Mouse (Mus musculus) liver, postnatal 0 days (tissue): ENCODE measurements around the gene Lin37. TPM values are rescaled to one million over a fixed set of nuclear protein-coding genes. Genes with fewer than 3 reads are reported as not detected.
A peak's percentile ranks its signal among the peaks of the same experiment; 100 is the strongest.

Source experiments
- ATAC-seq: fragments of 200-750 bp; cut with Nextera tagmentation; 2 replicates; pipeline ENCODE4 v1.8.0; 2017; ENCODE audit warnings: mild to moderate bottlenecking, moderate library complexity
- DNase-seq: peaks from one replicate; pipeline ENCODE4 v3.0.0-alpha.2; 2016
- H3K27ac ChIP-seq: fragments of 300-500 bp; sonication (generic); 2 replicates; pipeline ENCODE4 v1.5.1; 2014; ENCODE audit warnings: antibody characterized with exemption, moderate library complexity, mild to moderate bottlenecking, low read depth
- H3K27me3 ChIP-seq: fragments of 300-500 bp; sonication (generic); 2 replicates; pipeline ENCODE4 v1.6.1; 2014; ENCODE audit warnings: low read length, control low read depth, mixed read lengths; ENCODE audit not compliant: insufficient read depth
- H3K36me3 ChIP-seq: fragments of 300-500 bp; sonication (generic); replicated peaks from 2 replicates; pipeline ENCODE4 v1.6.1; 2014; ENCODE audit warnings: mild to moderate bottlenecking, control low read depth, low read length, moderate library complexity, mixed read lengths; ENCODE audit not compliant: insufficient read depth
- H3K4me1 ChIP-seq: fragments of 300-500 bp; sonication (generic); 2 replicates; pipeline ENCODE4 v1.6.1; 2014; ENCODE audit warnings: antibody characterized with exemption, mild to moderate bottlenecking, control low read depth; ENCODE audit not compliant: insufficient read depth
- H3K4me2 ChIP-seq: fragments of 300-500 bp; sonication (generic); 2 replicates; pipeline ENCODE4 v1.6.1; 2014; ENCODE audit warnings: low read depth, mild to moderate bottlenecking, low read length, moderate library complexity, mixed read lengths
- H3K4me3 ChIP-seq: fragments of 300-500 bp; sonication (generic); 2 replicates; pipeline ENCODE4 v1.5.1; 2014; ENCODE audit warnings: low read depth, low read length
- H3K9ac ChIP-seq: fragments of 300-500 bp; sonication (generic); replicated peaks from 2 replicates; pipeline ENCODE4 v1.6.1; 2014; ENCODE audit warnings: mild to moderate bottlenecking, moderate library complexity
- H3K9me3 ChIP-seq: fragments of 300-500 bp; sonication (generic); 2 replicates; pipeline ENCODE4 v1.6.1; 2016; ENCODE audit warnings: mild to moderate bottlenecking, control low read depth, low read length, mixed read lengths
- CTCF ChIP-seq: sonication (generic); IDR thresholded peaks from 2 replicates; pipeline ENCODE4 v1.5.1; 2016; ENCODE audit warnings: antibody characterized with exemption, low read depth
- EP300 ChIP-seq: IDR thresholded peaks from 2 replicates; pipeline ENCODE4 v1.6.1; 2016; ENCODE audit warnings: antibody characterized with exemption, low read depth, mild to moderate bottlenecking
- WGBS: fragments of 180-500 bp; shearing (Covaris S2); extraction: QIAGEN DNeasy Blood & Tissue Kit; methylation state at CpG from one replicate; pipeline ENCODE4 v1.1.7; 2014; ENCODE audit not compliant: insufficient replicate concordance; 5-methylcytosine and 5-hydroxymethylcytosine counted together
- polyA plus RNA-seq: library from polyadenylated mRNA; unstranded; fragments of >200 nt; fragmentation: Nextera tagmentation; extraction: Ambion mirVana; gene quantifications from 2 replicates; pipeline ENCODE4 v1.2.1, GENCODE M21; 2015

The Lin37 gene
- polyA plus RNA-seq, result 16.0 and 18.9 TPM in 2 replicates

DNA sequence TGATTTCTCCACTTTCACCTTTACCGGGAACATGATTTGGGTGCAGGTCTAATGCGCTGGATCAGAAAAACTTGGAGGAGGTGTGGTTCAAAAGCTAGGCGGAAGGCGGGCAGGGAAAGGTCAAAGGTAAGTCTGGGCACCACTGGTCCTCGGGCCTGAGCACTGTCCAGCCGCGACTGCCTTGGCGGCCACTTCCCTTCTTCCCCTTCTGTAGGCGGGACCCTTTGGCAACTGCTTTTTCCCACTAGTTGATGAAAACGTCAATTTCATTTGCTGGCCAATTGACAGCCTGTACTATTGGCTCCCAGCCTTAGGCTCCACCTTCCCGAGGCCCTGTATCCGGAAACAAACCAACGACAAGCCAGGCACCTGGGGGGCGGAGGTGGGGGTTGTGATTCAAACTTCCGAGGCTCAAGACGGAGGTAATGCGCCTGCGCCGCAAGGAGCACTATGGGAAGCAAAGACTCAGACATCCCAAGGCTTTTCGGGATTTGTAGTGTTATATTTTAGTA lies at the start of gene Lin37:
Lin37 (minus strand) TSS at position 396 of the 512 bp plus-strand sequence.
- peak within 1 kb of the TSS; percentile 60 for H3K9ac ChIP-seq
- ATAC-seq (peak; percentile 80), DNase-seq (peak; percentile 92)
- no peaks in the 10 kb centered on the region for H3K9me3 ChIP-seq
- H3K4me3 ChIP-seq, result peak within 1 kb of the TSS; percentile 58
- TF ChIP-seq CTCF, result no peak
- no peak for TF ChIP-seq EP300
- WGBS, result under 1% methylated on average over 20 of the region's 20 CpGs
- H3K27me3 ChIP-seq, result no peaks in the 10 kb centered on the region
- peak within 1 kb of the TSS; percentile 55 for H3K27ac ChIP-seq
- H3K4me2 ChIP-seq, result peak within 1 kb of the TSS; percentile 80
- H3K36me3 ChIP-seq, result peaks cover 22% of the 10 kb centered on the region
- H3K4me1 ChIP-seq, result peaks cover 24% of the 10 kb centered on the region

DNA sequence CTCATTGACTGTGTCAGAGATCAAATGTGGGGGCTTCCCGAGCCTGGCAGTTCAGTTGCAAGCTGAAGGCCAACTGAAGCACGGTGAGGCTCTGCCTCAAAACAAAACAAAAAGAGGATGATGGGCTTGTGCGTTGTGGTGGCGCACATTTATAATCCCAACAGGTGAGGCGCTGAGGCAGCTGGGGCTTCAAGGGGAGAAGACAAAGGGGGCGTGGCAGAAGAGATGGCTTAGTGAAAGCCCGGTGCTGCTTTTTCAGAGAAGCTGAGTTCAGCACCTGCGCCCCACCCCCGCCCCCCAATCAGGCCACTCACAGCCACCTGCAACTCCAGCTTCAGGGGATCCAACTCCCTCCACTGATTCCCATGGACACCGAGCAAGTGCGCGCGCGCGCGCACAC lies 48.8 kb upstream of the Lin37 start:
- Histone ChIP-seq H3K4me2 (no peak overlapping the region), H3K36me3 (no peaks in the 10 kb centered on the region), H3K27ac (no peak overlapping the region), H3K9me3 (no peaks in the 10 kb centered on the region), H3K27me3 (no peaks in the 10 kb centered on the region), H3K4me1 (no peaks in the 10 kb centered on the region), H3K4me3 (no peak overlapping the region), H3K9ac (no peak overlapping the region)
- ATAC-seq, result no peak
- WGBS, result 56% methylated on average over 16 of the region's 16 CpGs
- no peak for DNase-seq
- no peak for TF ChIP-seq CTCF
- TF ChIP-seq EP300, result no peak

DNA sequence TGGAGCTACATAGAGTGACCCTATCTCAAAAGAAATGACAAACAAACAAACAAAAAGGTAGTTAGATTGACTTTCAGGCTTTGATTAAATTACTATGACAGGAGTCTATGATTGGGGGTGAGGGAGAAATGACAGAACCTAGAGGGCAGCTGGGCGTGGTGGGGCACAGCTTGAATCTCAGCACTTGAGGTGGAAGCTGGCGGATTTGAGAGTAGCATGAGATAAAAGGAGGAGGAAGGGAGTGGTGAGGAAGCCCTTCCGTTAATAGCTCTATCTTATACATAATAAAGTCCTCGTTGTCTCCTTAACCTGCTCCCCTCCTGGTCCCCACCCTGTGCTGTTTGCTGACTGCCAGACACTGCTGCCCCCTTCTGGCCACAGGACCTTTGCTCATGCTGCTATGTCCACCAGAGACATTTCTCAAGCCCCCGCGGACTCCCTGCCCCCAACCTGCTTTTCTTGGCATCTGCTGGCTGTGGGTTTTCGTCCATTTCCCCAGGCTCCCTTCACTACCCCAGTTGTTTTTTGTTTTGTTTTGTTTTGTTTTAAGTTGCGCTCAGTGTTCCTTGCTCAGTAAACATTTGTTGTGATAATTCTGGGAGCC lies 48.2 kb upstream of the Lin37 start:
- ATAC-seq (peak; percentile 49; the same call in 1 of the 2 replicates), DNase-seq (peak; percentile 77)
- no peak overlapping the region for H3K4me2 ChIP-seq
- peak; percentile 82 for TF ChIP-seq CTCF
- TF ChIP-seq EP300, result no peak
- no peaks in the 10 kb centered on the region for H3K36me3 ChIP-seq
- H3K27me3 ChIP-seq, result no peaks in the 10 kb centered on the region
- H3K4me3 ChIP-seq, result no peak overlapping the region
- no peak overlapping the region for H3K27ac ChIP-seq
- H3K9me3 ChIP-seq, result no peaks in the 10 kb centered on the region
- no peaks in the 10 kb centered on the region for H3K4me1 ChIP-seq
- WGBS, result 20% methylated on average over 8 of the region's 8 CpGs
- H3K9ac ChIP-seq, result no peak overlapping the region

DNA sequence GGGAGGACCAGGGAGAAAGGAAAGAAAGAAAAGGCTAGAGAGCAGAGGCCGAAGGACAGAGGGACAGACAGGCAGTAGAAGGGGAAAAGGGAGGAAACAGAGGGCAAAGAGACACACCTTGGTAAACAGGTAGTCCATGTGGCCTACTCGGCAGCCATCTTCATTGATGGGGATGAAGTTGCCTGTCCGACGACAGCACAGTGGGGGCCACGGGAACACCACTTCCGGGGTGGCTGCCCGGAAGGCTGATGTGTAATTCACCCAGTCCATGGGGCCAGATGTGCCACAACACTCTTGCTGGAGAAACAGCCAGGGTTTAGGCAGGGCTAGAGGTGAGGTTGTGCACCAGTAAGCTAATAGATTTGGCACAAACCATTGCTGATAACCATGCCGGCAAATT lies 45.3 kb upstream of the Lin37 start:
- Histone ChIP-seq H3K9ac (no peak overlapping the region), H3K27me3 (no peaks in the 10 kb centered on the region), H3K4me2 (no peak overlapping the region), H3K27ac (no peak overlapping the region), H3K4me1 (peaks cover 8% of the 10 kb centered on the region), H3K9me3 (no peaks in the 10 kb centered on the region), H3K36me3 (no peaks in the 10 kb centered on the region), H3K4me3 (no peak overlapping the region)
- TF ChIP-seq CTCF (no peak), EP300 (no peak)
- DNase-seq (no peak), ATAC-seq (no peak)
- WGBS, result 81% methylated on average over 8 of the region's 8 CpGs

DNA sequence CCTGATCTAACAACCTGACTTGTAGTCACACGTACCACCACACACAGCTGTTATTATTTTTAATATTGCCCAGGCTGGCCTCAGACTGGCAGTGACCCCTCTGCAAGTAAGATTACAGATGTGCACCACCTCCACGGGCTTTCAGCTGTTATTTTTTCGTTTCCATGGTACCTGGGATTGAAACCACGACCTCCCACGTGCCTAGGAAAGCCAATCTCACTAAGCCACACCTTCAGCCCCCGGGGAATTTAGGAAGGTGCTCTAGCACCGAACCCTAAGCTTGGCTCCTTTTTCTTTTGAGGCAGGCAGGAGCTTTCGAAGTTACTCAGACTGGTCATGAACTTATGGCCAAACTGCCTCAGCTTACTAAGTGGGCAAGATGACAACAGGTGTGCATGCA lies 44.8 kb upstream of the Lin37 start:
- ATAC-seq (no peak), DNase-seq (no peak)
- H3K4me1 ChIP-seq, result peaks cover 13% of the 10 kb centered on the region

DNA sequence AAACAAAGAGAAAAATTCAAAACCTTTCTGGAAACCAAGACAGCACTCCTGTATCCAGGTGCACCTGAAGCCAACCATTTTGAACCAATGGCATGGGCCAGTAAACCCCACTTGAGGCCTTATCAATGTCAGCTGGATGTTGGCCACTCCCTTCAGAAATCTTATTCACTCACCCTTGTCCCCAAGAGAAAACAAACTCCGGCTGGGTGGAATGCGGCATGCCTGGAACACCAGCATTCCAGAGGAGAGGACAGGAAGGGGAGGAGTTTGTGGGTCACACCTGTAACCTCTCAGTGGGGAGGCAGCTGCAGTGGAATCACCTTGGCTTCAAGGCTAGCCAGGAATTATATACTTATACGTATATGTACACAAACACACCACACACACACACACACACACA lies 42.9 kb upstream of the Lin37 start:
- Histone ChIP-seq H3K9me3 (no peaks in the 10 kb centered on the region), H3K9ac (no peak overlapping the region), H3K4me2 (no peak overlapping the region), H3K27ac (no peak overlapping the region), H3K4me1 (peaks cover 13% of the 10 kb centered on the region), H3K36me3 (no peaks in the 10 kb centered on the region), H3K27me3 (no peaks in the 10 kb centered on the region), H3K4me3 (no peak overlapping the region)
- TF ChIP-seq CTCF, result no peak
- no peak for TF ChIP-seq EP300
- ATAC-seq (no peak), DNase-seq (no peak)
- 53% methylated on average over 3 of the region's 3 CpGs for WGBS

More for the DNA sequence above, 44.8 kb upstream of the Lin37 start:
- Histone ChIP-seq H3K36me3 (no peaks in the 10 kb centered on the region), H3K4me2 (no peak overlapping the region), H3K9ac (no peak overlapping the region), H3K4me3 (no peak overlapping the region), H3K27me3 (no peaks in the 10 kb centered on the region), H3K27ac (no peak overlapping the region), H3K9me3 (no peaks in the 10 kb centered on the region)
- no peak for TF ChIP-seq EP300
- WGBS, result 51% methylated on average over 8 of the region's 8 CpGs
